Mouse (Mus musculus) layer of hippocampus, adult 11-12 months (tissue): Measurements from ENCODE around the gene Oxsm.

Experiments
- DNase-seq: peaks from one replicate; pipeline ENCODE4 v3.0.0; 2022; ENCODE audit warnings: low spot score

Oxsm gene

DNA sequence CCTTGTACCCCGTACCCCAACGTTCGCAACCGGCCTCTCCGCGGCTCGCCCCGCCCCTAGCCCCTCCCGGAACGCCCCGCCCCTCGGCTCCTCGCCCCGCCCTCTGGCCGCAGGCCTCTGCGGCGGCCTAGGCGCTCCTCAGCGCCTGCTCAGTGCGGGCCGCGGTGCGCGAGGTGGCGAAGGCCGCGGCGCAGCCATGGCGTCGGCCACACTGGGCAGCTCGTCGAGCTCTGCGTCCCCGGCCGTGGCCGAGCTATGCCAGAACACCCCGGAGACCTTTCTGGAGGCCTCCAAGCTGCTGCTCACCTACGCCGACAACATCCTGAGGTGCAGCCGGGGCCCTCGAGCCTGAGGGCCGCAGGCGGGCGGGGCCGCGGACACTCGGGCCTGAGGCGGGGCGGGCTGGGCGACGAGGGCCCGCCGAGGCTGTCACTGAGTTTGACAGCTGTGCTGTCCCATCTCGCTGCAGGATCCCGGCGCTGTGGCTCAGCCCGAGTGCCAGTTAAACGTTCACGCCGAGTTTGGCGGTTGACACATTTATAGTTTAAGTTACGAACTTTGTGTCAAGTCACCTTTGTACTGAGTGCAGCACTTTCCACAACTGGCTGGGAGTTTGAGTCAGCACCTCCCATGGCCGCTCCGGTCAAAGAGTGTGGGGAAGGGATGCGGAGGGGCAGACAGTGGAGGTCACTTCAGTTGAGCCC, at the start of gene Oxsm, which contains the start of gene Ngly1:
Gene Oxsm, minus strand, starts transcription at position 638 of the 704 bp plus-strand sequence.
Gene Ngly1, plus strand, starts transcription at position 110 of the 704 bp plus-strand sequence.
- peak; percentile 77 for DNase-seq

DNA sequence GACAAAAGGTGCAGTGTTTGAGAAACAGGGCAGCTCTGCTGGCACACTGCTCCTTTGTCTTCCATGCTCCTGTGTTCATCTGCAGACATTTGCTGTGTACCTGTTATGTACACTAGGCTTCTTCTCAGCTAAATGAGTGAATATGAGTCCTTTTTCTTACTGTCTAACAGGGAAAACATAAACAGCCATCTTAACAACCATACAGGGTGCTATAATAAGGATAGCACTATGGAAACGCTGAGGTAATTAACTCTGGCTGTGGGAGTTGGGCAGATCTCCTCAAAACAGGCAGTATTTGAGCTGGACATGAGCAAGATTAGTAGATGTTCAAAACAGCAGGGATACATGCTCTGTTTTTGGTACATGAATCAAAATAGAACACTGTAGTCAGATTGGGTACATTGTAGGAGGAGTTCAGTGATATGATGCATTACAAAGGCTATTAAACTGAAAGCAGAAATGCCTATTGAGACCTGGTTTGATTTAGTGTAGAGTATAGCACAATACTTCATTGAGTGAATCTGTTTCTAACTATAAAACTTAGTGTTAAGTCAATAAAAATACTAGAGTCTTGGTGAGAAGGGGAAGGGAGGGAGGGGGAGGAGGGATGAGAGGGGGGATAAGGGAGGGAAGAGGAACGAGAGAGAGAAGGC, 47.3 kb upstream of the Oxsm start:
- no peak for DNase-seq

DNA sequence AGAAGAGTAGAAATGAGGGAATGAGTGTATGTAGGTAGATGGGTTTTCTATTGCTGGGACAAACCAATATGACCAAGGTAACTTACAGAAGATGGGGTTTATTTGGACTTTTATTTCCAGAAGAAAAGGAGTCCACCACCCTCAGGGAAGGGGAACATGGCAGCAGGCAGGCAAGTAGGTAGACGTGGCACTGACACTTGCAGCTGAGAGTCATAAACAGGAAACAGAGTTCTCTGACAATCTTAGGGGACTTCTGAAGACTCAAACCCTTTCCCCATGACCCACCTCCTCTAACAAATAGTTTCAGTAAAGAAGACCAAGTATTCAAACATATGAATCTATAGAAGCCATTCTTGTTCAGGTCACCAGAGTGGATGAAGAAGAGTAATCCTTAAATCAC, 44.3 kb upstream of the Oxsm start:
- DNase-seq = no peak

DNA sequence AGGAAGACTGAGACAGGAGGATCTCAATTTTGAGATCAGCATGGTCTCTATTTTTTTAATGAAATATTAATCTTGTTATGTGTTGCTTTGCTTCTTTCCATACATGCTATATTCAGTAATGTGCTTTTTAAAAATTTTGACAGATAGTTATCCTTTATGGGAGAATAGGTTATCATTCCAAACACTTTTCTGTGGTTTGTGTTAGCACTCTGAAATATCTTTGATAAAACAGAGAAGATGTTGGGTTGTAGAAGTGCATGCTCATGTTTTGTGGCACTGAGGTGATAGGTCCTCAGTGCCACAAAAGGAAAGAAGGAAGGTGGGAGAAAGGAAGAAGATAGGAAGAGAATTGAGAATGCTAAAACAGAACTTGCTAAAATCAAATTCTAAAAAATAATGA, 43.4 kb upstream of the Oxsm start:
- DNase-seq = no peak

DNA sequence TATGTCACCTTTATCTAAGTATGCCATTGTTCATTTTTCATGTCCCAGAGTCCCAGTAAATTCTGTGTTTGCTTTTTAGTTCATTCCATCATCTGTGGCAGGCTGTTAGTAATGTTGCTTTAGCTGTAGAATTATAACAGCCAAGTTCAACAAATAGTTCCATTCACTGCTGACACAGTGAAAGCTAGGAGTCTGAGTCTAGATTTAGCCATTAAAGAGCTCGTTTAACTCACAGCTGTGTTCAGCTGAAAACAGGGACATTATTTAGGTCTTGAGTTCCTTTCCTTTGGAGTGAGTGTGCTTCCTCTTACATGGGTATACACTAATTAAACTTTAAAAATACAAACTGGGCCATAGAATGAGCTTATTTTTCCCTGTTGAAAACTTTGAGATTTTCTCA, 42.8 kb upstream of the Oxsm start:
- no peak for DNase-seq

DNA sequence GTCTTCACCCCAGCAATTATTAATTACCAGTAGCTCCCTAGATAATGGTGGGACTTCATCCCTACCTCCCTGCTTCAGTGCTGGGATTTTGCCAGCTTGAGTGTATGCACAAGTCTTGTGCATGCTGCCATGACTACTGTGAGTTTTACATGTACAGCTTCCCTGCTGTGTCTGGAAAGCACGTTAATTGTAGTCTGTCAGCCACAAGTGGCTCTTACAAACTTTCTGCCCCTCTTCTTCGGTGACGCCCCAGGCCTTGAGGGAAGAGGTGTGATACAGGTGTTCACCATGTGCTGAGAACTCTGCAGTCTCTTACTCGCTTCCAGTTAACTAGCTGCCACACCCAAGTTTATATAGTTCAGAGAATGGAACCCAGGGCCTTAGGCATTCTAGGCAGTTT, 34.4 kb upstream of the Oxsm start:
- no peak for DNase-seq

DNA sequence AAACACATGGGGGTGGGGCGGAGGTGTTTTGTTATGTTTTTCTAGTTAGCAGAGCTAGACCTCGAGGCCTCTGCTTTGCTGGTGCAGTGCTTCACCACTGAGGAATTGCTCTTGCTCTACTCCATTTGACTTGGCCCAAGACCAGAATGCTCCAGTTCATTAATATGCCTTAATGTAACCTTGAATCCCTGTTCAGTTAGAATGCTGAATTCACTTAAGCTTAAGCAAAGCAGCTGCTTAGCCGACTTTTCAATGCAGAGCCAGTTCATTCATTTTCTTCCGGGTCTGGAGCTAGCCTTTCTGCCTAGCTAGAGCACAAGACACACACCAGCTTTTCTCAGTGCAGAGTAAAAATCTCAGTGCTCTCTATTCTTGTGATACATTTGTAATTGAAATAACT, 29.6 kb upstream of the Oxsm start:
- DNase-seq = no peak

DNA sequence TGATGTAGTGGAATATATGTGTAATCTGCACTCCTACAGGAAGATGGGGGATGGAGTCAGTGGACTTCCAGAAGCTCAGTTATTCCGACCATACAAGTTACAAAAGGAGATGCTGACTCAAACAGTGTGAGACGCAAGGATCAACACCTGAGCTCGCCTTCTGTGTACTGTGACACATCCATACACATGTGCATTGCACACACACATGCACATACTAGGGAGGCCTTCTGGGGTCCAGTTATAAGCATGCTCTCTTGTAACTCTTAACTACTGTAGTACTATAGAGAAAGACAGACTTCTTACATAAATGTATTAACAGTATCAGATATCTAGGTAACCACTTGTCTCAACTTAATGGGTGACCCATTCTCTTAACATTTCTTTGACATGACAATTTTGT, 24.1 kb upstream of the Oxsm start:
- no peak for DNase-seq

DNA sequence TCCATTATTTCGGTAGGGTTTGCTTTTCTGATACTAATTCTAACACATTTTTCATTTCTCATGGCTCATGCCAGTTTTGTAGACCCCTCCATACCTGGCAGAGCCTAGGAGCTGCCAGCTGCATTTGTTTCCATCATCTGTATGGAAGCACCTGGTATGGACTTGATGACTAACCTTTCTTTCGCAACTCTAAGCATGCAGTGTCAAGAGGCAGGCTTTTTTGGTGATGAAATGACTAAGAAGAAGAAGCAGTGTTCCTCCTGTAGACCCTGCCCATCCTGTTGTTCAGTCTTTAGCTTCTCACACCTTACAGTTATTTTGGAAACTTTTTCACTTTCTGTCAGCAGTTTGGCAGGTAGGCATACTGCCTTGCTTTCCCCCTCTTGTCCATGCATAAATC, 20.2 kb upstream of the Oxsm start:
- no peak for DNase-seq

DNA sequence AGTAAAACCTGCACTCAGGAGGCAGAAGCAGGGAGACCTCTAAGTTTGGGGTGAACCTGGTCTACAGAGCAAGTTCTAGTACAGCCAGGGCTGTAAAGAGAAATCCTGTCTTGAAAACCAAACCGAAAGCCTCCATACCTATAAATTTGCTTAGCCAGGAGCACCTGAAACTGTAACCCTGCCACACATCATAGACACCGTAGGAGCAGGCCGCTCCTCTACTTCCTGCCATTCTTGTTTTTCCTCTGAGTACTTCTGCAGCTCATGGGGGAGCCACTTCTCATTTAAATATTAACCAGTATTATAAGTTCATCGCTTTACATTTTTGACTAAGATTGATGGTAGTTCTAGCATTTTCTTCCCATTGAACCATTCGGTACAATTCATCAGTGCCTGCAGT, 17.4 kb upstream of the Oxsm start:
- no peak for DNase-seq

DNA sequence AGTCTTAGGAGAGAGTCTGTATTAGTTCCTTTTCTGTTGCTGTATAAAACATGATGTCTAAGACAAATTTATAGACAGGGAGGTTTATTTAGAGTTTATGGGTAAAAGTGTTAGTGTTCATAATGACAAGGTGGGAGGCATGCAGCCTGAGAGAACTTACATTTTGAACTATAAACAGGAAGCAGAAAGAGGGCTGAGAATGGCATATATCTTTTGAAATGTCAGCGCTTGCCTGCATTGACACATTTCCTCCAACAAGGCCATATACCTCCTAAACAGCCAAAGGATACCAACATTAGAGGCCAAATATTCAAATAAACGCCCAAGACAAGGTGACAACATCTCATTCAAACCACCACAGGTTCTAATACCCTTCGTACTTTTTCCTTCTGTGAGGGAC, 12.3 kb upstream of the Oxsm start:
- DNase-seq = no peak

DNA sequence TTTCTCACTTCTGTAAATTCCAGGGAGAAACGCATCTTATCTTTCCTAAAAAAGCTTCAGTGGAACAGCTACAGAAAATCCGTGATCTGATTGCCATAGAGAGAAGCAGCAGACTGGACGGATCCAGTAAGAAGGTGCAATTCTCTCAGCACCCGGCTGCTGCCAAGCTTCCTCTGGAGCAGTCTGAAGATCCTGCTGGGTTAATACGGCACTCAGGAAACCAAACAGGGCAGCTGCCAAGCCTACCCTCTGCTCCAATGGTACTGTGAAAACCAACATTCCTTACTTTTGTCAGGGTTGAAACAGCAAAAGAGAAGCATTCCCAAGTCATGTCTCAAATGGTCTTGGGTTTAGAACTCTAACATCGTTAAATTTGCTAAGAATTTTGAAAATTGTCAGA, 10.9 kb upstream of the Oxsm start:
- DNase-seq = peak; percentile 15

DNA sequence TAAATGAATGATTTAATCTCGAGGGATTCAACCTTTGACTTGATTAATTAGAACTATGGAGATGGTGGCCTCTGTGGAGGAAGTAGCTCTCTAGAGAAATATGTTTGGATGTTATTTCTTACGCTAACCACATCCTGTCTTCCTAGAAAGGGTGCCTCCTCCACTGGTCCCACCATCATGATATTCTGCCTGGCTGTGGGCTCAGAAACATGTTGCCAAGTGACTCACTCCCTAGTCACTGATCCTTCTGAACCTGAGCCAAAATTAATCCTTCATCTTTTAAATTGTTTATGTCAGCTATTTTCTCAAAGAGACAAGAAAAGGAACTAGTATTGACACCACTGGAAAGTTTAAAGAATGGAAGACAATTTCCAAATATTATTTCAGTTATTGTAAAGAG, 6.6 kb upstream of the Oxsm start:
- no peak for DNase-seq

DNA sequence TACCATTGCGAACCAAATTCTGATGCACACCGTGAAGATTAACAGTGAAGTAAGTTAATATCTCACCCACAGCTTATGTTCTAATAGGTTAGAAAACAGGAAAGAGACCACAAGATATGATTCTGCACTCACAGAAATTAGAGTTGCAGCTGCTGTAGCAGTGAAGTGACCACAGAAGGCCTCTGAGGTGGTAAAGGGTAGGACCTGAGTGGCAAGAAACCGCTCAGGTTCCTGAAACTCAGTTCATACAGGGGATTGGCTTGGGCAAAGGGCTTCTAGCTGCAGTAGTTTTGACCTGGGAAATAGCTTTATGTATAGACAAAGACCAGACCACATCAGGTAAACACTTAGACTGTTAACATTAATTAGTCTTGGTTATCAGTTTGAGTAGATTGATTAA, 6.1 kb upstream of the Oxsm start:
- DNase-seq = no peak

DNA sequence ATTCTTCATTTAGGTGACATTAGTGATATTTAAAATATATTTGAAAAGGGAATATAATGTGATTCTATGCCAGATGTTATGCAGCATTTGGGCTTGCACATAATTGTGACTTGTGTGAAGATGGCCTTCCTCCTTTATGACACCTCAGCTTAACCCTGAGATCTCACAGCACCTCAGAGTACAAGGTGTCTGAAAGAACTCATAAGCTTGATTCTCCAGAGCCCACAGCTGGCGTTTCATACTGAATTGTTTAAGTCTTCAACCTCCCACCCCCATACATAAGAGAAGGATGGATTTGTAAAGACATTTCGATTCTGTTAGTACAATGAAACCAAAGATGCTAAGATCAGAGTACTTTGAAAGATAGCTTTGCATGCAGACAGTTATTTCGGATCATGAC, 491 bp upstream of the Oxsm start:
- no peak for DNase-seq

DNA sequence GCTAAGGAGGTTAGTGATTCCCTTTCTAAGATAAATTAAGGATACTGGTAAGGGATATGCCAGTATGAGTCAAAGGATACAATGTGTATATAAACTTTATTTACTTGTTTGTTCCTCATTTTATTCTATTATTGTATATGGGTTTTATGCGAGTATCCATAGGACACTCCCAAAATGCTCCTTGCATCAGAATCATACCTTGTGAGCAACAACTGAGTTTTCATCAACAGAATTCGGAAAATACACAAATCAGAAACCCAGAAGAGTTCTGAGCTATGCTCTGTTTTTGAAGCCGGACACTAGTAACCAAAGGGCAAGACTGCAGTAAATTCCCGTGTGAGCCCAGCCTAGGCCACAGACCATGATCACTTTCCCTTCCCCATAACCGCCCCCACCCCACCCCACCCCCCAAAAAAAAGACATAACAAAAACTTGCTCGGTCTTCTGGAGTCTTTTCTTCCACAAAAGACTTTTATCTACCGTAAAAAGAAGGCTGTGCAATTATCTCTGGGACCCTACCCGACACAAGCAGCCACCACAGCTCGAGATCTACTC, 928 bp downstream of the Oxsm start:
- DNase-seq = no peak

DNA sequence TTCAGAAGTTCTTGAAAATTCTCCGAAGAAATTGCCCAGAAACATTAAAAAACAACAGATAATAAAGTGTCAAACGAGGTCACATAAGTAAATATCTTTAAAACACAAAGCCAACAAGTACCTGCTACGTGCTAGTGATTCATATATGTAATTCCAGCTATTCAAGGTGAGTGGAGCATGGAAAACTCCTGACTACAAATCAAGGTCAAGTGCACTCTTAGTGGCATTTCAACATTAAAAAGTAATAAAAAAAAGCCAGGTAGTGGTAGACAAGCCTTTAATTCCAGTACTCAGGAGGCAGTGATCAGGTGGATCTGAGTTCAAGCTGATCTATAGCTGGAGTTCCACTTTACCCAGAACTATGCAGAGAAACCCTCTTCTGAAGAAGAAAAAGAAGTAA, 1.5 kb downstream of the Oxsm start:
- no peak for DNase-seq

DNA sequence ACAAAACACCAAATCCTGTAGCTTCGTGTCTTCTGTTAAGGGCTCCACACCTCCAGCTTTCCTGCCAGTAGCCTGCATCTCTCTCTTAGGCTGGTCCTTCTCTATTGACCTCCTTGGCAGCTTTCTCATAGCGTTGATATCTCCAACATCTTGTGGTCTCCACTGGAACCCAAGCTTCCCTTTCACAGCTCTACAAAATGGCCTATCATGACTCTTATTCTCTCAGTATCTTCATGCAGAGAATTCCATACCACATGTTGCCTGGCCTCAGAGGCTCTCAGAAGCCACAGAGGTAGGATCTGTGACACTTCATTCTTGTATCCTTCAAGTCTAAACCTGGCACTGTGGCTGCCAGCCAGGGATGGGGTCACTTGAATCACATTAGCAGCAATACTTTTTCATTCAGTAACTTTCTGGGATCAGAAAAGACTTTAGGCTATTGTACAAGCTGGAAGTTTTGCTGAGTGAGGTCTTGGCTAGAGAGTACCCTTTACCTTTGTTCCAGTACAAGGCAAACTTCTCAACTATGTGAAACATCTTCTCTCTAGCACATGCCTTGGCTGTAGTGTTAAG, 3.2 kb downstream of the Oxsm start:
- DNase-seq = no peak

DNA sequence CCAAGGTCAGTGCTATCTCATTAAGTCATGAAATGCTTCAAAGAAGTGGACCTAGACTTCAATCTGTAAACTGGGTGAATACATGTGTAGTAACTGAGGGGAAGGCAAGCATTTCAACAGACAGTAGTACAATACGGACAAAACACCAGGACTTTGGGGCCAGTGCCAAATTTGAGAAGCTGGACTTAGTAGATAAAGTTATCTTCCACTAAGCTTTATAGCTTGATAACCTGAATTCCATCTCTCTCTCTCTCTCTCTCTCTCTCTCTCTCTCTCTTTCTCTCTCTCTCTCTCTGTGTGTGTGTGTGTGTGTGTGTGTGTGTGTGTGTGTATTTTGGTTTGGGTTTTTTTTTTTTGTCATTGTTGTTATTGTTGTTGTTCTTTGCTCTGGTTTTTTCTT, 4.5 kb downstream of the Oxsm start:
- DNase-seq = no peak

DNA sequence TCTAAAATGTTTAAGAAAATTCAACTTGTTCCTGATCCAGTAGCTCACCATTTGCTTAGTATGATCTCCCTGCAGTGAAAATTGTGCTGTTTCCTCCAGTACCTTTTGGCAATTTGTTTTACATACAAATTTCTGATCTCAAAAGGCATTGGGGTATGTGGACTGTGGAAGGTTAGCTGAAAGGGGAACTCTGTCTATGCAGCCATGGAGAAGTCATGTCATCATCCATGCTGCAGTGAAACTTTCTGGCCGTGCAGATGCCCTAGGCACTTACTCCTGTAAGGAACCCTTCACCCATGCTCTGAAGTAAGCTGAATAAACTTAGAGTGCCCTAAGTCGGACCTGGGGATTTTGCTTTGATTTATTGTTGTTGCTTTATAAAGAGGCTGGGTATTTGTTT, 5.2 kb downstream of the Oxsm start:
- no peak for DNase-seq

DNA sequence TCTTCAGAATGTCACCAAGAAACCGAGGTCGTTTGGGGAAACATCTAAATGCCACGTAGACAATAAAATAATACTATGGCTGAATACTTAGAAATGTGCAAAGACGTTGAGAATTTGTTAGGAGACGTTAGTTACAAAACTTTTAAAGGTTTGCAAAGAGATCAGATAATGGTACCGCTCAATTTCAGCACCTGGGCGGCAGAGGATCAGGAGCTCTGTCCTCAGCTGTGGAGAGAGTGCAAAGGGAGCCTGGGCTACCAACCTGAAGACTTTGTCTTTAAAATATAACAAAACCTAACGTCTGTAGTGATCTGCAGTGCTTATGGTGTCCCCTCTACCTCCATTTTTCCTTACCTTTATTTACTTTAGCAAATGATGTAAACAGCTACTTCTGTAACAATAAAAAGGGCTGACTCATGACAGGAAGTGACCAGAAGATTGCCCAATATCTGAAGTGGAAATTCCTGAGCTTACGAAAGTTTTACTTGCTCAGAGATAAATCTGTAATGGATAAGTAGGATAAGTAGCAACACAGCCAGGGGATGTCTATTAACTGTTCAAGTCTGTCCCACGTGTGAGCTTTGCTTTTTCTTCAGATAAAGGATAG, 5.9 kb downstream of the Oxsm start:
- no peak for DNase-seq

DNA sequence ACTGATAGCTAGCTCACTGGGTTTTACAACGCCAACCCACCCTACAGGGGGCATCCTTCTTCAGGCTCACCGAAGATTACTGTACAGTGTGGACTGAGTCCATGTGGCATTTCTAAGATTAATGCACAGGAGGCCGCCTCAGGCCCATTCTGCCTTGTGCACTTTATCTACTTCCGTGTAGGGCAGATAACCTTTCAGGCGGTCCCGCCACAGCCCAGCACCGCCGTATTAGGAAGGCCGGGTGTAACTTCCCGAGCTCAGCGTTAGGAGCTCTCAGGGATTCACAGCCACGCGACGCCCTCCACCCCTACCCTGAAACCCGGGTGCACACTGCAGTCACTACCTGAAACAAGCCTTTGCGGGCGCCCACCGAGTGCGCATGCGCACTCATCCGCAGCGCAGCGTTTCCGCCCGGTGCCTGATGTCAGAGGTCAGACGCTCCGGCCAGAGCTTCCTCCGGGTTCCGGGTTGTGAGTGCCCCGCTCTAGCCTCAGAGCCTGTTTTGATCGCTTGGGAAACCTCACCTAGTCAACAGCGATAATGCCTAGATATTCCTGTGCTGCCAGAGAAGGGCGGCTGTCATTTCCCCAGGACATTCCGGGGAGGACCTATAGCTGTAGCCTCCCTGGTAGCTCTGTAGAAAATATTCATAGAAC, 6.5 kb downstream of the Oxsm start:
- peak; percentile 90 for DNase-seq
